In genomic region chr10:34792099-34792498, GRCm38 (mm10) we compare ENCODE assay signal across 19 mouse cellular contexts.
DNase-seq lines count a peak whose midpoint lies in the region; ATAC-seq and TF ChIP-seq lines count a peak whose summit lies in the region.
"Had no signal": no experiment of that assay in that cellular context is flagged by ENCODE, and none has a peak within 500 bp of the region (broad histone marks: within the 10 kb centered on the region; RNA-seq: fewer than 3 reads in every experiment).

No protein-coding gene starts in this region.

- no peak for DNase-seq in hindbrain, embryonic 10.5 days (ENCODE audit: low spot score)
- DNase-seq in ES-E14 (ENCODE audit: low read depth, low spot score), result no peak
- DNase-seq in hindbrain, embryonic 14.5 days (ENCODE audit: low spot score), result no peak
- DNase-seq in adrenal gland, postnatal 36 days, result no peak
- DNase-seq in lung, postnatal 36 days, result no peak
- DNase-seq: adrenal gland, adult 2 months; B cell, adult 2 months; cerebellum, adult 11 months; heart, adult 18-20 months; kidney, adult 9 months; right cerebral cortex, postnatal 25 days; thymus, adult 2 months had no signal

- H3K4me2 ChIP-seq in hindbrain, embryonic 13.5 days, result no peak overlapping the region
- no peak overlapping the region for H3K4me2 ChIP-seq in hindbrain, embryonic 14.5 days (replicated peaks)
- no peak overlapping the region for H3K4me2 ChIP-seq in midbrain, embryonic 16.5 days (ENCODE audit: low read length)
- H3K4me2 ChIP-seq: forebrain, embryonic 12.5 days; heart, embryonic 13.5 days; lung, embryonic 15.5 days; stomach, embryonic 15.5 days had no signal

- H3K4me1 ChIP-seq in hindbrain, embryonic 13.5 days (replicated peaks), result no peaks in the 10 kb centered on the region
- H3K4me1 ChIP-seq in hindbrain, embryonic 10.5 days (replicated peaks), result no peaks in the 10 kb centered on the region
- no peaks in the 10 kb centered on the region for H3K4me1 ChIP-seq in ES-E14 (ENCODE audit: control insufficient read depth in 2 of 2, insufficient read depth in 2 of 2, low read length in 2 of 2, poor library complexity in 1 of 2)
- H3K4me1 ChIP-seq in hindbrain, embryonic 14.5 days (replicated peaks; ENCODE audit: control insufficient read depth, insufficient read depth, low read length), result 0 out of 2 replicates have a peak, but pooled peaks cover 2% of the 10 kb centered on the region
- H3K4me1 ChIP-seq in midbrain, embryonic 16.5 days (ENCODE audit: control insufficient read depth, insufficient read depth, low read length), result no peaks in the 10 kb centered on the region
- H3K4me1 ChIP-seq: forebrain, embryonic 12.5 days; heart, embryonic 13.5 days; lung, embryonic 15.5 days; stomach, embryonic 15.5 days had no signal

- H3K9ac ChIP-seq in hindbrain, embryonic 13.5 days, result no peak overlapping the region
- no peak overlapping the region for H3K9ac ChIP-seq in ES-E14 (ENCODE audit: insufficient read depth, low read depth, low read length, poor library complexity, severe bottlenecking)
- no peak overlapping the region for H3K9ac ChIP-seq in hindbrain, embryonic 14.5 days
- H3K9ac ChIP-seq in midbrain, embryonic 16.5 days (ENCODE audit: low read depth, low read length), result no peak overlapping the region
- H3K9ac ChIP-seq: forebrain, embryonic 12.5 days; heart, embryonic 13.5 days; liver, embryonic 14.5 days; lung, embryonic 15.5 days; stomach, embryonic 15.5 days had no signal

- no peaks in the 10 kb centered on the region for H3K36me3 ChIP-seq in hindbrain, embryonic 13.5 days
- H3K36me3 ChIP-seq in hindbrain, embryonic 10.5 days, result no peaks in the 10 kb centered on the region
- no peaks in the 10 kb centered on the region for H3K36me3 ChIP-seq in ES-E14 (ENCODE audit: control insufficient read depth, insufficient read depth, low read length, poor library complexity, severe bottlenecking)
- no peaks in the 10 kb centered on the region for H3K36me3 ChIP-seq in hindbrain, embryonic 14.5 days (replicated peaks; ENCODE audit: control insufficient read depth, insufficient read depth)
- no peaks in the 10 kb centered on the region for H3K36me3 ChIP-seq in midbrain, embryonic 16.5 days (ENCODE audit: control insufficient read depth, insufficient read depth, low read length)
- H3K36me3 ChIP-seq: forebrain, embryonic 12.5 days; heart, embryonic 13.5 days; lung, embryonic 15.5 days; stomach, embryonic 15.5 days had no signal

- no peaks in the 10 kb centered on the region for H3K9me3 ChIP-seq in hindbrain, embryonic 13.5 days
- no peaks in the 10 kb centered on the region for H3K9me3 ChIP-seq in hindbrain, embryonic 10.5 days
- H3K9me3 ChIP-seq in ES-E14 (ENCODE audit: control insufficient read depth, insufficient read depth, low read depth, low read length), result no peaks in the 10 kb centered on the region
- no peaks in the 10 kb centered on the region for H3K9me3 ChIP-seq in hindbrain, embryonic 14.5 days (ENCODE audit: control insufficient read depth, low read length)
- H3K9me3 ChIP-seq in midbrain, embryonic 16.5 days (replicated peaks; ENCODE audit: control insufficient read depth, low read length, poor library complexity, severe bottlenecking), result no peaks in the 10 kb centered on the region
- H3K9me3 ChIP-seq: forebrain, embryonic 12.5 days; heart, embryonic 13.5 days; lung, embryonic 15.5 days; stomach, embryonic 15.5 days had no signal

- 66% methylated on average over 2 of the region's 2 CpGs for WGBS in hindbrain, embryonic 13.5 days
- 57% methylated on average over 2 of the region's 2 CpGs for WGBS in hindbrain, embryonic 10.5 days
- 39% methylated on average over 2 of the region's 2 CpGs for WGBS in hindbrain, embryonic 14.5 days
- 46% methylated on average over 2 of the region's 2 CpGs for WGBS in midbrain, embryonic 16.5 days

- in situ Hi-C loops in ES-E14 (cut with MboI; ENCODE audit: low sequenced_read_pairs in 2 of 2, unreplicated experiment in 2 of 2), result no loop called here

- ATAC-seq in hindbrain, embryonic 13.5 days (ENCODE audit: low FRiP score), result peak; percentile 69; the same call in 1 of the 2 replicates
- peak; percentile 64 for ATAC-seq in hindbrain, embryonic 14.5 days (ENCODE audit: low FRiP score)
- ATAC-seq in midbrain, embryonic 16.5 days, result peak; percentile 87

- H3K27ac ChIP-seq in hindbrain, embryonic 13.5 days, result no peak overlapping the region
- H3K27ac ChIP-seq in hindbrain, embryonic 10.5 days, result no peak overlapping the region
- H3K27ac ChIP-seq in ES-E14 (ENCODE audit: insufficient read depth, low read depth, low read length, poor library complexity, severe bottlenecking), result no peak overlapping the region
- H3K27ac ChIP-seq in hindbrain, embryonic 14.5 days, result peak overlapping the region; percentile 14; the same call in 1 of the 2 replicates
- no peak overlapping the region for H3K27ac ChIP-seq in midbrain, embryonic 16.5 days (ENCODE audit: low read length)
- H3K27ac ChIP-seq: forebrain, embryonic 12.5 days; heart, embryonic 13.5 days; liver, embryonic 14.5 days; lung, embryonic 15.5 days; stomach, embryonic 15.5 days had no signal

- H3K4me3 ChIP-seq in hindbrain, embryonic 13.5 days, result no peak overlapping the region
- no peak overlapping the region for H3K4me3 ChIP-seq in hindbrain, embryonic 10.5 days
- no peak overlapping the region for H3K4me3 ChIP-seq in ES-E14 (ENCODE audit: insufficient read depth in 1 of 2, low read depth in 1 of 2, low read length in 2 of 2, poor library complexity in 1 of 2, severe bottlenecking in 1 of 2)
- no peak overlapping the region for H3K4me3 ChIP-seq in hindbrain, embryonic 14.5 days (replicated peaks; ENCODE audit: low read length)
- no peak overlapping the region for H3K4me3 ChIP-seq in midbrain, embryonic 16.5 days (ENCODE audit: low read depth, low read length)
- H3K4me3 ChIP-seq: forebrain, embryonic 12.5 days; heart, embryonic 13.5 days; lung, embryonic 15.5 days; stomach, embryonic 15.5 days had no signal

- no peaks in the 10 kb centered on the region for H3K27me3 ChIP-seq in hindbrain, embryonic 13.5 days
- H3K27me3 ChIP-seq in hindbrain, embryonic 10.5 days (ENCODE audit: insufficient read depth, poor library complexity, severe bottlenecking), result no peaks in the 10 kb centered on the region
- no peaks in the 10 kb centered on the region for H3K27me3 ChIP-seq in hindbrain, embryonic 14.5 days (ENCODE audit: control insufficient read depth, insufficient read depth, low read length)
- no peaks in the 10 kb centered on the region for H3K27me3 ChIP-seq in midbrain, embryonic 16.5 days (ENCODE audit: control insufficient read depth, insufficient read depth, low read depth, low read length)
- H3K27me3 ChIP-seq: forebrain, embryonic 12.5 days; heart, embryonic 13.5 days; lung, embryonic 15.5 days; stomach, embryonic 15.5 days had no signal

TF ChIP-seq in ES-E14, 5 proteins besides CTCF, POLR2A, EP300 and RAD21:
- TF ChIP-seq MAFK (IDR thresholded peaks at IDR 0.05; ENCODE audit: insufficient read depth, low read depth, low read length) (0 out of 2 replicates have a peak, but pooled peaks have one; percentile 41), CHD2 (IDR thresholded peaks at IDR 0.05; ENCODE audit: low read depth, low read length) (no peak), HCFC1 (IDR thresholded peaks at IDR 0.05; ENCODE audit: borderline replicate concordance, insufficient read depth, low read length) (no peak), ZC3H11A (IDR thresholded peaks at IDR 0.05; ENCODE audit: borderline replicate concordance, low read depth, low read length) (no peak)
